ENCODE assay signal across 20 mouse cellular contexts in the genomic region with DNA sequence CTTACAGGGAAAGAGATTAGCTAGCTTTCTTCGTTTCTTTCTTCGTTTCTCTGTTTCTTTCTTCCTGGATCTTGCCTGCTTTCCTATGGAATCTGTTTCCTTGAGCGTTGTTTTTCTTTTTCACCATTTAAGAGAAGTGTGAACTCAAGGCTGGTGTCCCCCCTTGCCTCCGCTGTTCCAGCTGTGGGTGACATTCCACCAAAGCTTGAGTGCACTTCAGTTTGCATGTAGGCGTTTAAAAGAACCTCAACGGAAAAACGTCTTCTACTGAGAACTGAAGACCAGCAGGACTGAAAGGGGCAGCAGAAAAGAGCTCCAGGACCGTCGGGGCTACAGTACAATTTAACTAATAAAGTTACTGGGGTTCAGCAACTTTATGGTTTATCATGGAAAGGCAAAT. TPM values are rescaled to one million over a fixed set of nuclear protein-coding genes. Genes with fewer than 3 reads are reported as not detected.
DNase-seq lines count a peak whose midpoint lies in the region; ATAC-seq and TF ChIP-seq lines count a peak whose summit lies in the region.
"Had no signal": no experiment of that assay in that cellular context is flagged by ENCODE, and none has a peak within 500 bp of the region (broad histone marks: within the 10 kb centered on the region; RNA-seq: fewer than 3 reads in every experiment).

No protein-coding gene starts in this region.

- peak overlapping the region; percentile 69 for H3K27ac ChIP-seq in kidney, embryonic 14.5 days (ENCODE audit: low read depth, low read length)
- H3K27ac ChIP-seq in neural tube, embryonic 13.5 days (replicated peaks): 0 out of 2 replicates have a peak overlapping the region, but pooled peaks have one; percentile 1
- peak overlapping the region; percentile 40 for H3K27ac ChIP-seq in small intestine, adult 2 months (ENCODE audit: insufficient read depth, low read depth, low read length)
- H3K27ac ChIP-seq: forebrain, embryonic 13.5 days; heart, embryonic 13.5 days; macrophage; midbrain, embryonic 10.5 days; stomach, postnatal 0 days had no signal

- no peaks in the 10 kb centered on the region for H3K36me3 ChIP-seq in kidney, embryonic 14.5 days (ENCODE audit: control insufficient read depth, insufficient read depth, low read length)
- H3K36me3 ChIP-seq in neural tube, embryonic 13.5 days: no peaks in the 10 kb centered on the region
- H3K36me3 ChIP-seq in small intestine, adult 2 months (ENCODE audit: control insufficient read depth, insufficient read depth, low read length): no peaks in the 10 kb centered on the region
- H3K36me3 ChIP-seq: heart, embryonic 13.5 days; midbrain, embryonic 10.5 days had no signal

- DNase-seq in kidney, adult 18-20 months: no peak
- no peak for DNase-seq in neural tube, embryonic 10.5 days (ENCODE audit: extremely low spot score, low spot score)
- DNase-seq in brain, adult 2 months (ENCODE audit: low read depth, low spot score): peak; percentile 9
- no peak for DNase-seq in testis, postnatal 14 days (ENCODE audit: low spot score)
- DNase-seq: adrenal gland, adult 2 months; cerebellum, adult 9-10 months; gastrocnemius, postnatal 10 days; kidney, adult 2 months; liver; lung, adult 2 months had no signal

- H3K4me1 ChIP-seq in kidney, embryonic 14.5 days (ENCODE audit: control insufficient read depth, insufficient read depth, low read length): peaks cover 24% of the 10 kb centered on the region
- peaks cover 35% of the 10 kb centered on the region for H3K4me1 ChIP-seq in neural tube, embryonic 13.5 days (replicated peaks)
- no peaks in the 10 kb centered on the region for H3K4me1 ChIP-seq in small intestine, adult 2 months (ENCODE audit: control insufficient read depth, insufficient read depth, insufficient read length, low read length)

- 34% methylated on average over 9 of the region's 9 CpGs for WGBS in kidney, embryonic 14.5 days
- WGBS in neural tube, embryonic 13.5 days: 69% methylated on average over 9 of the region's 9 CpGs
- 72% methylated on average over 9 of the region's 9 CpGs for WGBS in small intestine, adult 2 months

- H3K27me3 ChIP-seq in kidney, embryonic 14.5 days (ENCODE audit: control insufficient read depth, insufficient read depth, low read length): no peaks in the 10 kb centered on the region; the same call in 1 of the 2 replicates
- peaks cover 19% of the 10 kb centered on the region for H3K27me3 ChIP-seq in neural tube, embryonic 13.5 days
- H3K27me3 ChIP-seq in small intestine, adult 2 months (ENCODE audit: control insufficient read depth, insufficient read depth, low read length): no peaks in the 10 kb centered on the region

- no peak overlapping the region for H3K4me2 ChIP-seq in kidney, embryonic 14.5 days (replicated peaks; ENCODE audit: low read depth, low read length)
- no peak overlapping the region for H3K4me2 ChIP-seq in neural tube, embryonic 13.5 days
- H3K4me2 ChIP-seq: forebrain, embryonic 13.5 days; heart, embryonic 13.5 days had no signal

- no peaks in the 10 kb centered on the region for H3K9me3 ChIP-seq in kidney, embryonic 14.5 days (ENCODE audit: control insufficient read depth, low read length)
- H3K9me3 ChIP-seq in neural tube, embryonic 13.5 days: no peaks in the 10 kb centered on the region
- H3K9me3 ChIP-seq: forebrain, embryonic 13.5 days; heart, embryonic 13.5 days; midbrain, embryonic 10.5 days had no signal

- H3K9ac ChIP-seq in kidney, embryonic 14.5 days (ENCODE audit: low read depth, low read length): no peak overlapping the region
- H3K9ac ChIP-seq in neural tube, embryonic 13.5 days: no peak overlapping the region
- H3K9ac ChIP-seq: forebrain, embryonic 13.5 days; heart, embryonic 13.5 days had no signal

- no peak for ATAC-seq in kidney, embryonic 14.5 days (ENCODE audit: low FRiP score, low TSS enrichment)
- ATAC-seq in neural tube, embryonic 13.5 days (ENCODE audit: low read depth): no peak
- ATAC-seq: forebrain, embryonic 13.5 days had no signal

- no peak for TF ChIP-seq POLR2A in small intestine, adult 2 months (IDR thresholded peaks at IDR 0.05; ENCODE audit: low read depth, low read length)

- H3K4me3 ChIP-seq in kidney, embryonic 14.5 days (ENCODE audit: low read length): no peak overlapping the region
- H3K4me3 ChIP-seq in neural tube, embryonic 13.5 days: no peak overlapping the region
- no peak overlapping the region for H3K4me3 ChIP-seq in small intestine, adult 2 months (ENCODE audit: low read depth, low read length)
- H3K4me3 ChIP-seq: forebrain, embryonic 13.5 days; heart, embryonic 13.5 days; midbrain, embryonic 10.5 days had no signal

- no peak for TF ChIP-seq CTCF in small intestine, adult 2 months (IDR thresholded peaks at IDR 0.05; ENCODE audit: extremely low read depth, insufficient read length, insufficient replicate concordance, low read depth, low read length)

RNA-seq across cellular contexts. Expression of a gene that starts 47.2 kb away (rescaled TPM):
- polyA plus RNA-seq in kidney, embryonic 14.5 days (2014; fragmentation: Nextera tagmentation; extraction: Ambion mirVana): 52.3 and 66.8 TPM in 2 replicates
- 0.47 and 0.80 TPM in 2 replicates for polyA plus RNA-seq in neural tube, embryonic 13.5 days (2015; fragmentation: Nextera tagmentation; extraction: Ambion mirVana)
- polyA plus RNA-seq in small intestine, adult 2 months (2012; rRNA removed): 33.0 and 137 TPM in 2 replicates

RNA-seq across cellular contexts. Expression of a gene that starts 52.4 kb away (rescaled TPM):
- 0.26 and 0.73 TPM in 2 replicates for polyA plus RNA-seq in kidney, embryonic 14.5 days (2014; fragmentation: Nextera tagmentation; extraction: Ambion mirVana)
- polyA plus RNA-seq in neural tube, embryonic 13.5 days (2015; fragmentation: Nextera tagmentation; extraction: Ambion mirVana): 0.31 TPM in 1 of 2 replicates, not detected in the other
- polyA plus RNA-seq in small intestine, adult 2 months (2012; rRNA removed): 6.6 and 9.7 TPM in 2 replicates
- polyA plus RNA-seq: forebrain, embryonic 13.5 days; neural tube, embryonic 11.5 days had no signal

RNA-seq across cellular contexts. Expression of a gene that starts 54.6 kb away (rescaled TPM):
- polyA plus RNA-seq in kidney, embryonic 14.5 days (2014; fragmentation: Nextera tagmentation; extraction: Ambion mirVana): 83.8 and 101 TPM in 2 replicates
- polyA plus RNA-seq in neural tube, embryonic 13.5 days (2015; fragmentation: Nextera tagmentation; extraction: Ambion mirVana): 239 and 265 TPM in 2 replicates
- 17.2 and 37.7 TPM in 2 replicates for polyA plus RNA-seq in small intestine, adult 2 months (2012; rRNA removed)

RNA-seq across cellular contexts. Expression of a gene that starts 57.5 kb away (rescaled TPM):
- 0.30 and 0.61 TPM in 2 replicates for polyA plus RNA-seq in kidney, embryonic 14.5 days (2014; fragmentation: Nextera tagmentation; extraction: Ambion mirVana)
- polyA plus RNA-seq in neural tube, embryonic 13.5 days (2015; fragmentation: Nextera tagmentation; extraction: Ambion mirVana): 0.23 TPM in 1 of 2 replicates, not detected in the other
- not detected in 2 replicates for polyA plus RNA-seq in small intestine, adult 2 months (2012; rRNA removed)
- polyA plus RNA-seq: forebrain, embryonic 13.5 days; hindbrain, embryonic 11.5 days; macrophage had no signal

Comparison
In these comparisons a context has a peak if more than half of its experiments do, and no peak if none do; other contexts are left out.
1. H3K27ac ChIP-seq: peak in every context shown above with its lines; median percentile 69 in kidney, embryonic 14.5 days; 40 in small intestine, adult 2 months; 1 in neural tube, embryonic 13.5 days.
2. RNA of a gene that starts 47.2 kb away (polyA plus RNA-seq): 33.0 to 137 TPM in small intestine, adult 2 months and 52.3 to 66.8 TPM in kidney, embryonic 14.5 days; 0.47 to 0.80 TPM in neural tube, embryonic 13.5 days; every median in the first group is over 10 times any median in the second.